Mouse (Mus musculus): ENCODE measurements around the gene Isca2. TPM values are rescaled to one million over a fixed set of nuclear protein-coding genes. Genes with fewer than 3 reads are reported as not detected.
A peak's percentile ranks its signal among the peaks of the same experiment; 100 is the strongest.

Isca2 gene
- polyA plus RNA-seq, 1 experiment from 2014 or later: 128 TPM

DNA sequence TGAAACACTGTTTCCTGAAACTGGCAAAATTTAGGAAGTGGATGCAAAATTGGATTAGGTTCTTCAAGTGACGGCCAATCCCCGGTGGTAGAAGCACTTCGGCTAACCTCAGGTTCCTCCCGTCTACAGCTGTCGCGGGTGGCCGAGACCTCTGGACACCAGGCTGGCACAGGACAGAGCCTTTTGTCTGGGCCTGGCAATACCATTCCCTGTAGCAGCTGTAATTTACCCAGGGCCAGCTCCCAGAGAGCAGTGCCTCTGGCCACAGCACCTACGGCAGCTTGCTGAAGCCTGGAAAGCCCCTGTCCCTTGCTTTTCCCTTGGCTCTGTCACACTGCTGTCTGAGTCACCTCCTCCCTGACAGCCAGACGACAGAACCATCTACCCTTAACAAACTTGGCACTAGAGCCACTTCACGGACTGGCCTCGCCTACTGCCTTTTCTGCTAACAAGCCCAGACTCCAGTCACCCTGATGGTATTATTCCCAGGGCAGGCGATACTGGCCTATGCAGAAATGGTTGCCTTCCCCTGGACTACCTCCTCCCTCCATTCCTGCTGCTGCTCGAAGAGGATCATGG is 28.6 kb downstream of the Isca2 start:
- no peak overlapping the region for H3K4me2 ChIP-seq (ENCODE audit: low read depth, low read length)
- H3K27ac ChIP-seq (replicated peaks; ENCODE audit: low read depth, low read length): no peak overlapping the region
- H3K4me3 ChIP-seq (ENCODE audit: low read depth, low read length): no peak overlapping the region
- H3K9ac ChIP-seq (replicated peaks; ENCODE audit: low read length): no peak overlapping the region
- ATAC-seq (replicated peaks; ENCODE audit: insufficient number of reproducible peaks, low FRiP score, low TSS enrichment, low read depth) (no peak), DNase-seq (ENCODE audit: low spot score) (no peak)
- H3K4me1 ChIP-seq (ENCODE audit: control insufficient read depth, insufficient read depth, low read length): no peaks in the 10 kb centered on the region
- 89% methylated on average over 13 of the region's 13 CpGs for WGBS
- no peaks in the 10 kb centered on the region for H3K9me3 ChIP-seq (replicated peaks; ENCODE audit: control insufficient read depth, low read length)
- H3K27me3 ChIP-seq (ENCODE audit: control insufficient read depth, insufficient read depth, low read length): no peaks in the 10 kb centered on the region
- no peaks in the 10 kb centered on the region for H3K36me3 ChIP-seq (replicated peaks; ENCODE audit: control insufficient read depth, insufficient read depth, low read depth, low read length)

DNA sequence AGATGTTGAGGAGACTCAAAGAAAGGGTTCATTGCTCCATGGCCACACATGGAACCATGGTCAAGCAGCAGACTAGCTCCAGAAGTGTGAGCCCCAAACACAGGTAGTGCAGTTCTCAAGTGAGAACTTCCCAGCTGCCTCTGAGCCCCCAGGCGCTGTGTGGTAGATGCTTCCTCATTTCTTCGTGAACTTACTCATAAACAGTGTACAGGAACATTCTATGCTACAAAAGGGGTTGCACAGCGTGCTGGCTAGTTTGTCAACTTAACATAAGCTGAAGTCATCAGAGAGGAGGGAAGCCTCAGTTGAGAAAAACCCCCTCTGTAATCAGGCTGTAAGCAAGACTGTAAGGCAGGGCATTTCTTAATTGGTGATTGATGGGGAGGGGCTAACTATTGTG is 29.6 kb downstream of the Isca2 start:
- ATAC-seq (replicated peaks; ENCODE audit: insufficient number of reproducible peaks, low FRiP score, low TSS enrichment, low read depth): no peak
- H3K4me2 ChIP-seq (ENCODE audit: low read depth, low read length): no peak overlapping the region
- no peaks in the 10 kb centered on the region for H3K4me1 ChIP-seq (ENCODE audit: control insufficient read depth, insufficient read depth, low read length)
- H3K9ac ChIP-seq (replicated peaks; ENCODE audit: low read length): no peak overlapping the region
- WGBS: 87% methylated on average over 3 of the region's 3 CpGs
- no peaks in the 10 kb centered on the region for H3K36me3 ChIP-seq (replicated peaks; ENCODE audit: control insufficient read depth, insufficient read depth, low read depth, low read length)
- H3K4me3 ChIP-seq (ENCODE audit: low read depth, low read length): no peak overlapping the region
- H3K27ac ChIP-seq (replicated peaks; ENCODE audit: low read depth, low read length): no peak overlapping the region
- DNase-seq (ENCODE audit: low spot score): no peak
- no peaks in the 10 kb centered on the region for H3K9me3 ChIP-seq (replicated peaks; ENCODE audit: control insufficient read depth, low read length)
- no peaks in the 10 kb centered on the region for H3K27me3 ChIP-seq (ENCODE audit: control insufficient read depth, insufficient read depth, low read length)

DNA sequence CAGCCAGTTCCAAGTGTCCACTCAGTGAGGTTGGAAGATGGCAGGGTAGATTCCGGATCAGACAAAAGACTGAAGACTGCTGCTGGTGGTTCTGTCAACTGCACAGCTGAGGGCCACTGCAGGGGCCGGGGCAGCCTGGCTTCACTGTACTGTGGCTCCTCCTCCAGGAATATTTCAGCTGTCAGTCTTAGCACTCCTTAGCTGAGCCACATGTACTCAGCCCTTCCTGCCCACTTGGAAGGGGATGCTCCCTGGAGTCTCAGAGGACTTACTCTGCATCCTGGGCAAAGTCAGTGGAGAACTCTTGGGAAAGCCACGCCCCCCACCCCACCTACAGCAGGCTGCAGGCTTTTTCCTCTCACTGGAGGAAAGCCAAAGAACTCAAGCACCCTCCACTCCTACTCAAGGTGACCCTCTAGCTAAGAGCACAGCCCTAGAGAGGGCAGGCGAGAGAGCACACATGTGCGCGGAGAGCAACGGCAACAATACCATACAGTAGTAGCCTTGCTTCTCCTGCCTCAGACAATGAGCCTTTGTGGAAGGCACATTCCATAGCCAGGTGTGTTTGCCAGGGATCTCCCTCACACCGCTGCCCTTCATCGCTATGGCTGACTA is 32.3 kb downstream of the Isca2 start:
- DNase-seq (ENCODE audit: low spot score): no peak
- H3K27me3 ChIP-seq (ENCODE audit: control insufficient read depth, insufficient read depth, low read length): no peaks in the 10 kb centered on the region
- H3K27ac ChIP-seq (replicated peaks; ENCODE audit: low read depth, low read length): no peak overlapping the region
- H3K9ac ChIP-seq (replicated peaks; ENCODE audit: low read length): no peak overlapping the region
- H3K4me3 ChIP-seq (ENCODE audit: low read depth, low read length): no peak overlapping the region
- H3K9me3 ChIP-seq (replicated peaks; ENCODE audit: control insufficient read depth, low read length): no peaks in the 10 kb centered on the region
- 0 out of 2 replicates have a peak, but pooled peaks have one; percentile 24 for ATAC-seq (replicated peaks; ENCODE audit: insufficient number of reproducible peaks, low FRiP score, low TSS enrichment, low read depth)
- H3K4me2 ChIP-seq (ENCODE audit: low read depth, low read length): no peak overlapping the region
- H3K36me3 ChIP-seq (replicated peaks; ENCODE audit: control insufficient read depth, insufficient read depth, low read depth, low read length): no peaks in the 10 kb centered on the region
- H3K4me1 ChIP-seq (ENCODE audit: control insufficient read depth, insufficient read depth, low read length): no peaks in the 10 kb centered on the region
- WGBS: 70% methylated on average over 9 of the region's 9 CpGs

DNA sequence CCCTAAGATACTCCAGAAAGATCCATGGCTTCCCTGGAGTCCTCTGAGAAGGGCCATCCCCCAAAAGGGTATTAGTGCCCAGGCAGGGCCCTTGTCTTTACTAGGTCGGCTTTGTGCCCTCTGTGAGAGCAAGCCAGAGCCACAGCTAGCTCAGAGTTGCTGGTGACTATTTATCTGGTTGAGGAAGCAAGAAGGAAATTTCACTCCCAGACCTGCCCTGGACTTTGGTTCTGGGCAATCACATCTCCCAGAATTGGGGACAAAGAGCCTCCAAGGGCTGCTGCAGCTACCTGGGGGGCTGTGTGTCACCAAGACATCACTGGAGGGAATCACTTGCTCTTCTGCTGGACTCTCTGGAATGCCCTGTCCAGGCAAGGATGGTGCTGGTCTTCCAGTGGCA is 33.0 kb downstream of the Isca2 start:
- ATAC-seq (replicated peaks; ENCODE audit: insufficient number of reproducible peaks, low FRiP score, low TSS enrichment, low read depth): no peak
- H3K27ac ChIP-seq (replicated peaks; ENCODE audit: low read depth, low read length): no peak overlapping the region

DNA sequence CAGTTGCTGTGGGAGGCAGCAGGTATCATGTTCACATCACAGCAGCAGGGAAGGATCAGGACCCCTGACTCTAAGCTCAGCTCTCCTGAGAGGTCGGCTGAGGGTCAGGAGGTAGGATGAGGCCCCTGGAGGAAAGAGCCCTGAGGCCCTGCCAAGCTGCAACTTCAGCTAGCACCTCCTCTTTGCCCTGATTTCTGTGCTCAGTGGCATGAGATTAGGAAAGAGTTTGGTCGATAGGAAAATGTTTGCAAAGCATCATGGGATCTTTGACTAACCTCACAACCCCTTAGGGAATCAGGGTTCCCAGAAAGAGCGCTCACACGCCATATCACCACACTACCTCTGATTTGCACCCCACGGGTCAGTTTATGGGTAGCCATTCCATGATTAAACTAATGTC is 33.7 kb downstream of the Isca2 start:
- H3K4me2 ChIP-seq (ENCODE audit: low read depth, low read length): no peak overlapping the region
- H3K4me3 ChIP-seq (ENCODE audit: low read depth, low read length): no peak overlapping the region
- H3K9me3 ChIP-seq (replicated peaks; ENCODE audit: control insufficient read depth, low read length): no peaks in the 10 kb centered on the region
- no peaks in the 10 kb centered on the region for H3K4me1 ChIP-seq (ENCODE audit: control insufficient read depth, insufficient read depth, low read length)
- H3K27me3 ChIP-seq (ENCODE audit: control insufficient read depth, insufficient read depth, low read length): no peaks in the 10 kb centered on the region
- H3K36me3 ChIP-seq (replicated peaks; ENCODE audit: control insufficient read depth, insufficient read depth, low read depth, low read length): no peaks in the 10 kb centered on the region
- ATAC-seq (replicated peaks; ENCODE audit: insufficient number of reproducible peaks, low FRiP score, low TSS enrichment, low read depth): no peak
- no peak for DNase-seq (ENCODE audit: low spot score)
- H3K27ac ChIP-seq (replicated peaks; ENCODE audit: low read depth, low read length): no peak overlapping the region
- no peak overlapping the region for H3K9ac ChIP-seq (replicated peaks; ENCODE audit: low read length)
- WGBS: 58% methylated on average over 5 of the region's 5 CpGs

More for the DNA sequence above, 33.0 kb downstream of the Isca2 start:
- no peaks in the 10 kb centered on the region for H3K36me3 ChIP-seq (replicated peaks; ENCODE audit: control insufficient read depth, insufficient read depth, low read depth, low read length)
- H3K9ac ChIP-seq (replicated peaks; ENCODE audit: low read length): no peak overlapping the region
- H3K4me2 ChIP-seq (ENCODE audit: low read depth, low read length): no peak overlapping the region
- no peaks in the 10 kb centered on the region for H3K4me1 ChIP-seq (ENCODE audit: control insufficient read depth, insufficient read depth, low read length)
- 74% methylated on average over 1 of the region's 1 CpGs for WGBS
- H3K27me3 ChIP-seq (ENCODE audit: control insufficient read depth, insufficient read depth, low read length): no peaks in the 10 kb centered on the region
- no peak overlapping the region for H3K4me3 ChIP-seq (ENCODE audit: low read depth, low read length)
- H3K9me3 ChIP-seq (replicated peaks; ENCODE audit: control insufficient read depth, low read length): no peaks in the 10 kb centered on the region
- no peak for DNase-seq (ENCODE audit: low spot score)

DNA sequence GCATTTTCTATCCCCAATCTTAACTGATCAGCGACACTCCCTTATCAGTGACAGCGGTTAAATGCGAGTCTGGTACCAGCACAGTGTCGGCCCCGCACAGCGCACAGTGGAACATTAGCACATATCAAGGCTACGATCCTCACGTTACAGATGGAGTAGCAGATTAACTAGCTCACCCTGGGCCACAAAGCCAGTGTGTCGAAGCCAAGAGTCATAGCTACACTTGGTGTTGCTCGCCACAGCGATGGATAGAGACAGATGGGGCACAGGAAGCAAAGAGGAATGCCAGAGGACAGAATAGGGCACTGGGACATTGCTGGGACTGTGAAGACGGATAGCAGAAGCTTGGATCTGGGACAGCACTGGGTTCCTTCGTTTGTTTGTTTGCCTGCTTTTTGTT is 34.3 kb downstream of the Isca2 start:
- ATAC-seq (replicated peaks; ENCODE audit: insufficient number of reproducible peaks, low FRiP score, low TSS enrichment, low read depth): no peak
- WGBS: 83% methylated on average over 13 of the region's 13 CpGs
- DNase-seq (ENCODE audit: low spot score): no peak
- no peak overlapping the region for H3K9ac ChIP-seq (replicated peaks; ENCODE audit: low read length)
- no peaks in the 10 kb centered on the region for H3K27me3 ChIP-seq (ENCODE audit: control insufficient read depth, insufficient read depth, low read length)
- H3K9me3 ChIP-seq (replicated peaks; ENCODE audit: control insufficient read depth, low read length): no peaks in the 10 kb centered on the region
- no peaks in the 10 kb centered on the region for H3K36me3 ChIP-seq (replicated peaks; ENCODE audit: control insufficient read depth, insufficient read depth, low read depth, low read length)
- no peak overlapping the region for H3K27ac ChIP-seq (replicated peaks; ENCODE audit: low read depth, low read length)
- no peak overlapping the region for H3K4me2 ChIP-seq (ENCODE audit: low read depth, low read length)
- H3K4me1 ChIP-seq (ENCODE audit: control insufficient read depth, insufficient read depth, low read length): no peaks in the 10 kb centered on the region
- H3K4me3 ChIP-seq (ENCODE audit: low read depth, low read length): no peak overlapping the region

DNA sequence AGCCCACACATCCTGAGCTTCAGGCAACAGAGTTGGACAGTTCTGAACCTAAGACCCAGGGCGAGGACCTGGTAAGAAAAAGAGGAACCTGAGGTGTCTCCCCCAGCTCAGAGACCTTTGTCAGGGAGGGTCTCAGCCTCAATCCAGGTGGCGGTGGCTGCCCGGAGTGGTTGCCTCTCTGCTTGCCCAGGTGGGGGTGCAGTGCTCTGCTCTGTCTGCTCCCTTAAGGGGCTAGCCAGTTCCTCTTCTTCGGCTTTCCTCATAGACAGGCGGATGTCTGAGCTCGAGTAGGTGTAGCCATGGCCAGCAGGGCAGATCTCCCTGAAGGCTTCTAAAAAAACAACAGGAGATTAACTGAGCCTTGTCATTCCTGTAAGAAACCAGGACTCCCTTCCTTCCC is 36.0 kb downstream of the Isca2 start:
- no peak for ATAC-seq (replicated peaks; ENCODE audit: insufficient number of reproducible peaks, low FRiP score, low TSS enrichment, low read depth)

DNA sequence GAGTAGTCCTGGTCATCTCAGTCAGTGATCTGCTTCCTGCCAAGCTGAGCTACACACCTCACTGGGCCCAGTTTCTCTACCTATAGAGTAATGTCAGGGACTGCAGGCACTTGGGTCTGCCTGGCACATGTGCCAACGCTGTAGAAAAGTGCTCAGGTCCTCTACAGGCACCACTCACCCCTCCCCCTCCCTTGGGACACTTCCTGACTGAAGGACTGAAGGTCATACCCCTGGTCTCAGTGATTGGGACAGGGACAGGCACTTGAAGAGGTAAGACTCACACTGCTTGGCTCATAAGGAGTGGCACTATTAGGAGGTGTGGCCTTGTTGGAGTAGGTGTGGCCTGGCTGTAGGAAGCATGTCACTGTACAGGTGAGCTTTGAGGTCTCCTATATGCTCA is 37.8 kb downstream of the Isca2 start:
- DNase-seq (ENCODE audit: low spot score) (no peak), ATAC-seq (replicated peaks; ENCODE audit: insufficient number of reproducible peaks, low FRiP score, low TSS enrichment, low read depth) (no peak)
- Histone ChIP-seq H3K36me3 (replicated peaks; ENCODE audit: control insufficient read depth, insufficient read depth, low read depth, low read length) (no peaks in the 10 kb centered on the region), H3K27ac (replicated peaks; ENCODE audit: low read depth, low read length) (no peak overlapping the region), H3K27me3 (ENCODE audit: control insufficient read depth, insufficient read depth, low read length) (no peaks in the 10 kb centered on the region), H3K9me3 (replicated peaks; ENCODE audit: control insufficient read depth, low read length) (no peaks in the 10 kb centered on the region), H3K4me3 (ENCODE audit: low read depth, low read length) (no peak overlapping the region), H3K4me1 (ENCODE audit: control insufficient read depth, insufficient read depth, low read length) (no peaks in the 10 kb centered on the region), H3K4me2 (ENCODE audit: low read depth, low read length) (no peak overlapping the region), H3K9ac (replicated peaks; ENCODE audit: low read length) (no peak overlapping the region)
- 62% methylated on average over 1 of the region's 1 CpGs for WGBS

More for the DNA sequence above, 36.0 kb downstream of the Isca2 start:
- H3K4me2 ChIP-seq (ENCODE audit: low read depth, low read length): no peak overlapping the region
- 77% methylated on average over 6 of the region's 6 CpGs for WGBS
- H3K36me3 ChIP-seq (replicated peaks; ENCODE audit: control insufficient read depth, insufficient read depth, low read depth, low read length): no peaks in the 10 kb centered on the region
- no peaks in the 10 kb centered on the region for H3K27me3 ChIP-seq (ENCODE audit: control insufficient read depth, insufficient read depth, low read length)
- H3K27ac ChIP-seq (replicated peaks; ENCODE audit: low read depth, low read length): no peak overlapping the region
- H3K4me3 ChIP-seq (ENCODE audit: low read depth, low read length): no peak overlapping the region
- H3K9me3 ChIP-seq (replicated peaks; ENCODE audit: control insufficient read depth, low read length): no peaks in the 10 kb centered on the region
- H3K4me1 ChIP-seq (ENCODE audit: control insufficient read depth, insufficient read depth, low read length): no peaks in the 10 kb centered on the region
- no peak for DNase-seq (ENCODE audit: low spot score)
- no peak overlapping the region for H3K9ac ChIP-seq (replicated peaks; ENCODE audit: low read length)
